Mouse (Mus musculus) lung, postnatal 0 days (tissue): ENCODE measurements around the gene Tab2.

ENCODE experiments used
- CTCF ChIP-seq: IDR thresholded peaks from 2 replicates; pipeline ENCODE4 v1.5.1; 2016; ENCODE audit warnings: antibody characterized with exemption, mild to moderate bottlenecking
- EP300 ChIP-seq: IDR thresholded peaks from 2 replicates; pipeline ENCODE4 v1.6.1; 2016; ENCODE audit warnings: antibody characterized with exemption, mild to moderate bottlenecking, control low read depth

DNA sequence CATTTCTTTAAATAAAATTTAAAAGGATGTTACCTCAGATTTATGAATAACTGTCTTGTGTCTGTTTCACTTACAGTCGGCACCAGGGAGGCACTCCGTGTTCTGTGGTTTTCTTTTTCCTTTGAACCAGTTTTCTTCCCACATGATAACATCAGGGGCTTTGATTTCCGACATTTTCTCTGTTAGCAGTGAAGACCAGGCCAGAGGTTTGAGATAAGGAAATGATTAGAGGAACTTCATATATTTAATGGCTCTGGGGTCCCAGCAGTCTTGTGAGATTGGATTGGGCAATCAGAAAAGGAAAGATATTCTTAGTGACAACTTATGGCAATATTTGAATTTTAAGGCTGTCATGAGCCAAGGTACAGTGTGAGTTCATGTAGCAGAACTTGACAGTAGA lies 11.1 kb upstream of the Tab2 start:
- no peak for TF ChIP-seq CTCF
- TF ChIP-seq EP300, result no peak
